Mouse (Mus musculus) neural tube, embryonic 14.5 days (tissue): ENCODE measurements around the gene 4930539E08Rik. TPM values are rescaled to one million over a fixed set of nuclear protein-coding genes. Genes with fewer than 3 reads are reported as not detected.

Experiments used
- ATAC-seq: fragments of 200-750 bp; cut with Nextera tagmentation; 2 replicates; pipeline ENCODE4 v1.8.0; 2017; ENCODE audit warnings: low read depth, mild to moderate bottlenecking, moderate TSS enrichment, moderate library complexity
- H3K27ac ChIP-seq: fragments of 300-500 bp; sonication (generic); 2 replicates; pipeline ENCODE4 v1.5.1; 2014; ENCODE audit warnings: low read depth, mild to moderate bottlenecking, control low read depth, low read length, moderate library complexity, mixed read lengths
- H3K27me3 ChIP-seq: fragments of 300-500 bp; sonication (generic); 2 replicates; pipeline ENCODE4 v1.6.1; 2014; ENCODE audit warnings: low read length; ENCODE audit not compliant: control insufficient read depth, insufficient read depth
- H3K36me3 ChIP-seq: fragments of 300-500 bp; sonication (generic); 2 replicates; pipeline ENCODE4 v1.6.1; 2014; ENCODE audit warnings: low read length, mixed read lengths; ENCODE audit not compliant: control insufficient read depth, insufficient read depth
- H3K4me1 ChIP-seq: fragments of 300-500 bp; sonication (generic); 2 replicates; pipeline ENCODE4 v1.6.1; 2014; ENCODE audit warnings: low read length; ENCODE audit not compliant: control insufficient read depth, insufficient read depth
- H3K4me2 ChIP-seq: fragments of 300-500 bp; sonication (generic); 2 replicates; pipeline ENCODE4 v1.6.1; 2014; ENCODE audit warnings: mild to moderate bottlenecking, low read depth, low read length, control low read depth
- H3K4me3 ChIP-seq: fragments of 300-500 bp; sonication (generic); 2 replicates; pipeline ENCODE4 v1.5.1; 2014; ENCODE audit warnings: low read depth, low read length, control low read depth, mixed read lengths
- H3K9ac ChIP-seq: fragments of 300-500 bp; sonication (generic); replicated peaks from 2 replicates; pipeline ENCODE4 v1.6.1; 2014; ENCODE audit warnings: low read depth, mild to moderate bottlenecking, control low read depth, low read length, mixed read lengths
- H3K9me3 ChIP-seq: fragments of 300-500 bp; sonication (generic); 2 replicates; pipeline ENCODE4 v1.6.1; 2016; ENCODE audit warnings: low read length; ENCODE audit not compliant: control insufficient read depth
- WGBS: fragments of 180-500 bp; shearing (Covaris S2); extraction: QIAGEN DNeasy Blood & Tissue Kit; methylation state at CpG from one replicate; pipeline ENCODE4 v1.1.7; 2014; 5-methylcytosine and 5-hydroxymethylcytosine counted together
- polyA plus RNA-seq: library from polyadenylated mRNA; unstranded; fragments of >200 nt; fragmentation: Nextera tagmentation; extraction: Ambion mirVana; gene quantifications from 2 replicates; pipeline ENCODE4 v1.2.1, GENCODE M21; 2014

Gene 4930539E08Rik
- polyA plus RNA-seq, 1 experiment from 2014 or later = 0.42 TPM

DNA sequence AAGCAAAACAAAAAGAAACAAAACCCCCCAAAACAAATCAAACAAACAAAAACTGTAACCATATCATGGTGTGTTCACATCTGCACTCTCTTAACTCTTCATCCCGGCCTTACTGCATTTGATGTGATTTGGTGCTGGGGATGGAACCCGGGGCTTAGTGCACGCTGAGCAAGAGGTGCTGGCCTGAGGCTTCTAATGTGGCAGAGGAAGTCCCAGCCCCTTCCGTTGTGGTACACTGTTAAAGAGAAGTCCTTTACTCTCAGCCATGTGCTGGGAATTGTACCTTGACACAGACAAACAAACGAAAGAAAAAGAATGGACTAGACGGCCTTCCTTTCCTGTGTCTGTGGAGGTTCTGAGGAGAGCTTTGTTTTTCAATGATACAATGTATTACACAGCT is 7.0 kb upstream of the 4930539E08Rik start:
- no peak overlapping the region for H3K4me2 ChIP-seq
- no peaks in the 10 kb centered on the region for H3K36me3 ChIP-seq
- no peak overlapping the region for H3K27ac ChIP-seq
- no peak for ATAC-seq
- H3K27me3 ChIP-seq = no peaks in the 10 kb centered on the region
- 72% methylated on average over 6 of the region's 6 CpGs for WGBS
- H3K4me1 ChIP-seq = no peaks in the 10 kb centered on the region
- H3K9me3 ChIP-seq = no peaks in the 10 kb centered on the region
- no peak overlapping the region for H3K9ac ChIP-seq
- H3K4me3 ChIP-seq = no peak overlapping the region

DNA sequence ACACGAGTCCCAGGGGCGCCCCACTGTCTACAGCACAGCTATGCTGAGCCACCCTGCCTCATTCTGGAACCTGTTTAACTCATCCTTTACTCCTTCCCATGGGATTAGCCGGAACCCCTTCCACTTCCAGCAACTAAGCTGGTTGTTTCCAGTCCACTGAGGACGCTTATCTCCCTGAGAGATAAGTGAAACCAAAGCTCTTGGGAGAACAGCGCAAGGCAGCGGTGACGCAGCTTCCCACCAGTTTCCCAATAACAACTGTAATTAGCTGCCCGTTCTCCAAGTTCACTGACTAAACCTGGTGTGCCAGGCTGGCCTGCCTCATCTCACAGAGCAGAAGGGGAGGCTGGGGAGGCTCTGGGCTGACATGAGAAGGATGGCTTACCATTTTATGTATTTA is 6.0 kb upstream of the 4930539E08Rik start:
- H3K9me3 ChIP-seq = no peaks in the 10 kb centered on the region
- H3K27me3 ChIP-seq = no peaks in the 10 kb centered on the region
- WGBS = 83% methylated on average over 8 of the region's 8 CpGs
- no peaks in the 10 kb centered on the region for H3K4me1 ChIP-seq
- no peak overlapping the region for H3K4me3 ChIP-seq
- H3K4me2 ChIP-seq = no peak overlapping the region
- H3K27ac ChIP-seq = no peak overlapping the region
- no peaks in the 10 kb centered on the region for H3K36me3 ChIP-seq
- H3K9ac ChIP-seq = no peak overlapping the region
- ATAC-seq = no peak

DNA sequence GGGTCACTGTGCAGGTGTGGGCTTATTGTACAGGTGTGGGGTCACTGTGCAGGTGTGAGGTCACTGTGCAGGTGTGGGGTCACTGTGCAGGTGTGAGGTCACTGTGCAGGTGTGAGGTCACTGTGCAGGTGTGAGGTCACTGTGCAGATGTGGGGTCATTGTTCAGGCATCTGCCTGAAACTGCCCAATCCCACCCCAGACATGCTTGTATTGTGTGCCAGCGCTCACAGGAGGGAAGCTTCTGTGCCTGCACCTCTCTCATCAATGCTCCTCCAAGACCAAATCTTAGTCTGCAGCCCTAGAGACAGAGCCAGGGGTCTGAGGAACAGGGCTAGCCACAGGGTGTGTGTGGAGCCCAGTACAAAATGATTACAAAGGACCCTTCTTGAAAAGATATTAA is 1.4 kb upstream of the 4930539E08Rik start:
- Histone ChIP-seq H3K27ac (no peak overlapping the region), H3K27me3 (no peaks in the 10 kb centered on the region), H3K36me3 (no peaks in the 10 kb centered on the region), H3K4me2 (no peak overlapping the region), H3K9ac (no peak overlapping the region), H3K4me1 (no peaks in the 10 kb centered on the region), H3K9me3 (no peaks in the 10 kb centered on the region), H3K4me3 (no peak overlapping the region)
- ATAC-seq = no peak
- 89% methylated on average over 1 of the region's 1 CpGs for WGBS

DNA sequence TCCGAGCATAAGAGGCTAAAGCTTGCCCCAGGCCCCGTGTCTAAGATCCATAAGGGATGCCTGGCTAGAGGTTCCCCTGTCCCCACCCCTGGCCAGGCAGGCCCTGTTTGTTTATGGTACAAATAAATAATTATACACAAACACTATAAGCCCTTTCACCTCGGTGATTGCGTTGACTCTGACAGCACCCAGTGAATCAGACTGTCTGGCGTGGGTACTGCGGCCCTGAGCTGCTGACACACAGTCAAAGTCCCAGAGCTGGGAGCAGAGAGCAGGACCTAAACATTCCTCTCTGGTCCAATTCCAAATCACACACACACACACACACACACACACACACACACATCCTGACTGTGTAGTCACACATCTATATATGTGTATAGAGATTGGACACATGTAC is 1.2 kb downstream of the 4930539E08Rik start:
- H3K27me3 ChIP-seq = no peaks in the 10 kb centered on the region
- H3K9ac ChIP-seq = no peak overlapping the region
- no peaks in the 10 kb centered on the region for H3K9me3 ChIP-seq
- ATAC-seq = no peak
- no peaks in the 10 kb centered on the region for H3K4me1 ChIP-seq
- no peak overlapping the region for H3K27ac ChIP-seq
- H3K4me2 ChIP-seq = no peak overlapping the region
- no peaks in the 10 kb centered on the region for H3K36me3 ChIP-seq
- WGBS = 82% methylated on average over 6 of the region's 6 CpGs
- H3K4me3 ChIP-seq = no peak overlapping the region

DNA sequence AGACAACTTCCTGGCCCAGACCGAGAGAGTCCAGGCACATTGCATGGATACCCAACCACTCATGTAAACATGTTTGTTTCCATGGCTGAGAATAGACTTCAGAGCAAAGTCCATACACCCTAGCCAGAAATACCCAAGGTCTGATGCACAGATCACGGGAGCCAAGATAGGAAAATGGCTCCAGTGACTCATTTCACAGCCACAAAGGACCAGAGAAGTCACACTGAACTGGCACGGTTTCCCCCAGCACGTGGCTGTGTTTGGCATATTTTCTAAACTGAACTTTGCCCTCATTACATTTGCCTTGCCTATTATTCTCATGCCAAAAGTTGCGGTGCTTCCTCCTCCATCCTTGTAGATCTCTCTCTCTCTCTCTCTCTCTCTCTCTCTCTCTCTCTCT is 1.9 kb downstream of the 4930539E08Rik start:
- no peaks in the 10 kb centered on the region for H3K4me1 ChIP-seq
- WGBS = 78% methylated on average over 5 of the region's 5 CpGs
- H3K4me3 ChIP-seq = no peak overlapping the region
- H3K36me3 ChIP-seq = no peaks in the 10 kb centered on the region
- ATAC-seq = no peak
- H3K9ac ChIP-seq = no peak overlapping the region
- H3K9me3 ChIP-seq = no peaks in the 10 kb centered on the region
- no peak overlapping the region for H3K27ac ChIP-seq
- no peaks in the 10 kb centered on the region for H3K27me3 ChIP-seq
- H3K4me2 ChIP-seq = no peak overlapping the region

DNA sequence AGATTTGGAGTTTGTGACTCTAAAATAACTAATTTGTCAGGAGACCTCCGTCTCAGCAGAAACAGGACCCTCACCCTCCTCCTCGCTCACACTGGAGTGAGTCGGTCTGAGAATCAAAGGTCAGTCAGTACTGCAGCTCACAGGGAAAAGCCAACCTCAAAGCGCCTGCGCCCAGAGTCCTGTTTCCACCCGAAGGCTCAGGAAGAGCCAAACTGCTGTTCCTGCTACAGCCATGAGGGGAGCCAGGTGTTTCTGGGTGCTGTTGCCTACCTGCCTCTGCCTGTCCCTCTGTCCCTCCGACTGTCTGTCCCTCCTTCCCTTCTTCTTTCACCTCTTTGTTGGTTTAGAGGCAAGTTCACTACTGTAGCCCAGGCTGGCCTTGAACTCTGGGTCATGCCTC is 5.0 kb downstream of the 4930539E08Rik start:
- 29% methylated on average over 7 of the region's 7 CpGs for WGBS
- no peaks in the 10 kb centered on the region for H3K9me3 ChIP-seq

DNA sequence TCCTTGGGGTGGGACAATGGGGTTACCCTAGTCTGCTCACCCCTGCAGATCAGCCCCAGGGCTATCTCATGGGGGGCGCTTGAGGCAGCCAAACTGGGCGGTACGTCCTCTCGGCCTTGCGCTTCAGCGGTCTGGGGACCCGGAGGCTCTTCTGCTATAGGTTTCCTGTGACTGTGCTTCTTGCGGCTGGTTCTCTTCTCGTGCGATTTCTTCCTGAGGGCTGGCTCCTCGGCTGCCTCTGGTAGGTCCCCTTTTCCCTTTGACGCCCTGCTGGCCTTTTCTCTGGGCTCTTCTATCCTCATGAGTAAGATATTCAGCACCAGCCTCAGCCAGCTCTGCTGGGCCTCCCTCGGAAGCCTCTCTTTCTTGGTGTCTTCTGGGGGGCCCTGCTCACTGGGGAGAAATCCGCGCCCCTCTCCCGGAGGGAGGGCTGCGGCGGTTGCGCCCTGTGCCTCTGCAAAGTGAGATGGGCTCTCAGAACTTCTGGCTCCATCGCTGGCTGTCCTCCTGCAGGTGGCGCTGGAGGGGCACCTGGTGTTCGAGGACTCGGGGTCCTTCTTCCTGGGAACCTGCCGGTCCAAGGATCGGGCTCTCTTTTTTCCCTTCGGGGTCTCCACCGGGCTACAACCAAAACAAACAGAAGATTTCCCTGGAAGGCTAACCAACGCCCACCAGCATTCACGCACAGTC is 5.7 kb downstream of the 4930539E08Rik start:
- Histone ChIP-seq H3K4me2 (peak overlapping the region; percentile 28; the same call in 1 of the 2 replicates), H3K4me3 (peak overlapping the region; percentile 9; the same call in 1 of the 2 replicates), H3K27me3 (no peaks in the 10 kb centered on the region), H3K9ac (peak overlapping the region; percentile 18; the same call in 1 of the 2 replicates), H3K9me3 (no peaks in the 10 kb centered on the region), H3K27ac (no peak overlapping the region), H3K4me1 (peaks cover 10% of the 10 kb centered on the region), H3K36me3 (no peaks in the 10 kb centered on the region)
- 7% methylated on average over 29 of the region's 29 CpGs for WGBS
- no peak for ATAC-seq

More for the DNA sequence above, 5.0 kb downstream of the 4930539E08Rik start:
- ATAC-seq = no peak
- Histone ChIP-seq H3K9ac (no peak overlapping the region), H3K27ac (no peak overlapping the region), H3K4me1 (peaks cover 3% of the 10 kb centered on the region), H3K4me3 (no peak overlapping the region), H3K4me2 (no peak overlapping the region), H3K36me3 (no peaks in the 10 kb centered on the region), H3K27me3 (no peaks in the 10 kb centered on the region)

DNA sequence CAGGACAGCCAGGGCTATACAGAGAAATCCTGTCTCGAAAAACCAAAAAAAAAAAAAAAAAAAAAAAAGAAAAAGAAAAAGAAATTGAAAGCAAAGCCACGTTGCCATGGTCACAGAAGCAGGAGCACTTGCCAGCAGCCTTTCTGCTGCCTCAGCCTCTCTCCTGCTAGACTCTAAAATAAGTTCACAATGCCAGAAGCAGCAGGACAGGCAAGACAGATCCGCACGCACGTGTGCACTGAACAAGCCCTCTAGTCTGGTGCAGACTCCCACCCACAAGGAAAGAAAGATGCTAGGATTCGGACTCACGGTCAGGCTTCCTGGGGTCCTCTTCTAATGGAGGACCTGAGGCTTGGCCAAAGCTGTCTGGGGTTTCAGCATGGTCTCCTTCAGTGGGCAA is 7.2 kb downstream of the 4930539E08Rik start:
- ATAC-seq = no peak
- no peak overlapping the region for H3K9ac ChIP-seq
- H3K9me3 ChIP-seq = no peaks in the 10 kb centered on the region
- H3K4me3 ChIP-seq = no peak overlapping the region
- 77% methylated on average over 7 of the region's 7 CpGs for WGBS
- H3K27me3 ChIP-seq = no peaks in the 10 kb centered on the region
- H3K4me2 ChIP-seq = no peak overlapping the region
- no peaks in the 10 kb centered on the region for H3K36me3 ChIP-seq
- no peak overlapping the region for H3K27ac ChIP-seq
- peaks cover 10% of the 10 kb centered on the region for H3K4me1 ChIP-seq

DNA sequence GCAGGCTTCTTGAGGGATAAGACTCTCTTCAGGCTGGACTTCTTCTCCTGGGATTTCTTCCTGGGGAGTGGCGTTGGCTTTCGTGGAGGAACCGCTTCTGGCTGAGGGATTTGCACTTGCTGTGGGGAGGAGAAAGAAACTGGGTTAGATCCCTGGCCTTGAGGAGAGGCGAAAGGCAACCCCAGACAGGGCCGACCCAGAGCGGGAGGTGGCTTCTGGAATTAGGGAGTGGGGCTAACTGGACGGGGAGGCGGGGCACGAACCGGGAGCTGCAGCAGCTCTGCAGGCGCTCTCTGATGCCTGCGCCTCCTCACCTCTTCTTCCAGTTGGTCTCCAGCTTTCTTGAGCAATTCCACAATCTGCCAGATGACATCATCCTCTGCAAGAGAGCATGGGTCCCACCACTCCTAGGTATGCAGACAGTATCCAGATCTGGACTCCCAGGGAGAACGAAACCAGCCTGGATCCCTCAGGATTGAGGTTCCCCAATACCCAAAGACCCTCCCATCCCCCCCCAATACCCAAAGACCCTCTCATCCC is 9.7 kb downstream of the 4930539E08Rik start:
- no peak overlapping the region for H3K4me3 ChIP-seq
- peak overlapping the region; percentile 73 for H3K27ac ChIP-seq
- no peak overlapping the region; the same call in 1 of the 2 replicates for H3K4me2 ChIP-seq
- peaks cover 10% of the 10 kb centered on the region for H3K4me1 ChIP-seq
- no peaks in the 10 kb centered on the region for H3K27me3 ChIP-seq
- WGBS = 76% methylated on average over 13 of the region's 13 CpGs
- no peaks in the 10 kb centered on the region for H3K36me3 ChIP-seq
- no peaks in the 10 kb centered on the region for H3K9me3 ChIP-seq
- H3K9ac ChIP-seq = no peak overlapping the region
- no peak for ATAC-seq
